In genomic region chr9:57562896-57563372, GRCm38 (mm10) we compare ENCODE assay signal across 8 mouse cellular contexts. TPM values are rescaled to one million over a fixed set of nuclear protein-coding genes. Genes with fewer than 3 reads are reported as not detected.
DNase-seq lines count a peak whose midpoint lies in the region; ATAC-seq and TF ChIP-seq lines count a peak whose summit lies in the region.

No protein-coding gene starts in this region.

- peaks cover 25% of the 10 kb centered on the region for H3K4me1 ChIP-seq in midbrain, embryonic 16.5 days (ENCODE audit: control insufficient read depth, insufficient read depth, low read length)
- H3K4me1 ChIP-seq in midbrain, embryonic 15.5 days = peaks cover 32% of the 10 kb centered on the region
- peaks cover 46% of the 10 kb centered on the region for H3K4me1 ChIP-seq in kidney, adult 2 months (ENCODE audit: control insufficient read depth, insufficient read depth, low read length)

- H3K27ac ChIP-seq in midbrain, embryonic 16.5 days (ENCODE audit: low read length) = no peak overlapping the region
- H3K27ac ChIP-seq in midbrain, embryonic 15.5 days = no peak overlapping the region
- peak overlapping the region; percentile 92 for H3K27ac ChIP-seq in kidney, adult 2 months (ENCODE audit: insufficient read depth, low read depth, low read length)

- no peaks in the 10 kb centered on the region for H3K36me3 ChIP-seq in midbrain, embryonic 16.5 days (ENCODE audit: control insufficient read depth, insufficient read depth, low read length)
- no peaks in the 10 kb centered on the region for H3K36me3 ChIP-seq in midbrain, embryonic 15.5 days (replicated peaks)
- no peaks in the 10 kb centered on the region for H3K36me3 ChIP-seq in kidney, adult 2 months (ENCODE audit: control insufficient read depth, insufficient read depth, low read length)

- H3K27me3 ChIP-seq in midbrain, embryonic 16.5 days (ENCODE audit: control insufficient read depth, insufficient read depth, low read depth, low read length) = no peaks in the 10 kb centered on the region
- peaks cover 3% of the 10 kb centered on the region; the same call in 1 of the 2 replicates for H3K27me3 ChIP-seq in midbrain, embryonic 15.5 days (replicated peaks)
- no peaks in the 10 kb centered on the region for H3K27me3 ChIP-seq in kidney, adult 2 months (replicated peaks; ENCODE audit: control insufficient read depth, insufficient read depth, low read length)

- no peak for TF ChIP-seq POLR2A in kidney, adult 2 months (IDR thresholded peaks at IDR 0.05; ENCODE audit: low read depth, low read length)

- H3K9me3 ChIP-seq in midbrain, embryonic 16.5 days (replicated peaks; ENCODE audit: control insufficient read depth, low read length, poor library complexity, severe bottlenecking) = no peaks in the 10 kb centered on the region
- no peaks in the 10 kb centered on the region for H3K9me3 ChIP-seq in midbrain, embryonic 15.5 days

- no peak for ATAC-seq in midbrain, embryonic 16.5 days
- ATAC-seq in midbrain, embryonic 15.5 days (replicated peaks) = no peak

- H3K4me3 ChIP-seq in midbrain, embryonic 16.5 days (ENCODE audit: low read depth, low read length) = no peak overlapping the region
- no peak overlapping the region for H3K4me3 ChIP-seq in midbrain, embryonic 15.5 days
- peak overlapping the region; percentile 33; the same call in 1 of the 2 replicates for H3K4me3 ChIP-seq in kidney, adult 2 months (ENCODE audit: insufficient read depth, low read depth, low read length)

- DNase-seq in gastrocnemius, postnatal 25 days = peak; percentile 77
- DNase-seq in kidney, adult 2 months = peak; percentile 79
- DNase-seq in lung, postnatal 10 days = peak; percentile 57
- DNase-seq in embryo, embryonic 10.5 days (ENCODE audit: low spot score) = no peak
- DNase-seq in embryo, embryonic 9.5 days (ENCODE audit: extremely low spot score) = no peak
- DNase-seq in adrenal gland, postnatal 4 days (ENCODE audit: low spot score in 2 of 2) = no peak

- no peak overlapping the region for H3K4me2 ChIP-seq in midbrain, embryonic 16.5 days (ENCODE audit: low read length)
- no peak overlapping the region for H3K4me2 ChIP-seq in midbrain, embryonic 15.5 days

- 0 out of 2 replicates have a peak overlapping the region, but pooled peaks have one; percentile 25 for H3K9ac ChIP-seq in midbrain, embryonic 16.5 days (ENCODE audit: low read depth, low read length)
- no peak overlapping the region for H3K9ac ChIP-seq in midbrain, embryonic 15.5 days

- 84% methylated on average over 4 of the region's 4 CpGs for WGBS in midbrain, embryonic 16.5 days
- 81% methylated on average over 4 of the region's 4 CpGs for WGBS in midbrain, embryonic 15.5 days
- 13% methylated on average over 4 of the region's 4 CpGs for WGBS in kidney, adult 2 months

- no peak for TF ChIP-seq CTCF in kidney, adult 2 months (conservative IDR thresholded peaks at IDR 0.05; ENCODE audit: insufficient read depth, insufficient read length, low read depth, low read length)

RNA-seq across cellular contexts. Expression of gene Scamp2, which starts 2.2 kb away (rescaled TPM):
- polyA plus RNA-seq in midbrain, embryonic 16.5 days (2015; fragmentation: Nextera tagmentation; extraction: Ambion mirVana) = 44.1 and 44.2 TPM in 2 replicates
- 49.6 and 50.6 TPM in 2 replicates for polyA plus RNA-seq in midbrain, embryonic 15.5 days (2015; fragmentation: Nextera tagmentation; extraction: Ambion mirVana)
- total RNA-seq in gastrocnemius, postnatal 25 days (2021) = 10 to 100 TPM; 31.3 to 36.9 TPM
- polyA plus RNA-seq in kidney, adult 2 months (2012; rRNA removed) = 166 and 187 TPM in 2 replicates
- total RNA-seq in adrenal gland, postnatal 4 days (2021) = 10 to 100 TPM; 63.4 to 72.2 TPM

RNA-seq across cellular contexts. Expression of gene Mpi, which starts 10.4 kb away (rescaled TPM):
- 75.4 and 77.6 TPM in 2 replicates for polyA plus RNA-seq in midbrain, embryonic 16.5 days (2015; fragmentation: Nextera tagmentation; extraction: Ambion mirVana)
- 81.2 and 82.9 TPM in 2 replicates for polyA plus RNA-seq in midbrain, embryonic 15.5 days (2015; fragmentation: Nextera tagmentation; extraction: Ambion mirVana)
- 10 to 100 TPM; 75.1 to 87.6 TPM for total RNA-seq in gastrocnemius, postnatal 25 days (2021)
- 62.4 and 70.4 TPM in 2 replicates for polyA plus RNA-seq in kidney, adult 2 months (2012; rRNA removed)
- total RNA-seq in adrenal gland, postnatal 4 days (2021) = 10 to 100 TPM; 50.7 to 55.7 TPM

RNA-seq across cellular contexts. Expression of gene Fam219b, which starts 25.6 kb away (rescaled TPM):
- polyA plus RNA-seq in midbrain, embryonic 16.5 days (2015; fragmentation: Nextera tagmentation; extraction: Ambion mirVana) = 23.2 and 24.2 TPM in 2 replicates
- polyA plus RNA-seq in midbrain, embryonic 15.5 days (2015; fragmentation: Nextera tagmentation; extraction: Ambion mirVana) = 27.7 and 28.2 TPM in 2 replicates
- total RNA-seq in gastrocnemius, postnatal 25 days (2021) = 1 to 10 TPM; 3.3 to 5.6 TPM
- 6.2 and 12.2 TPM in 2 replicates for polyA plus RNA-seq in kidney, adult 2 months (2012; rRNA removed)
- 10 to 100 TPM; 23.5 to 27.3 TPM for total RNA-seq in adrenal gland, postnatal 4 days (2021)

RNA-seq across cellular contexts. Expression of gene Ulk3, which starts 26.3 kb away (rescaled TPM):
- polyA plus RNA-seq in midbrain, embryonic 16.5 days (2015; fragmentation: Nextera tagmentation; extraction: Ambion mirVana) = 29.5 and 38.3 TPM in 2 replicates
- 35.4 and 39.0 TPM in 2 replicates for polyA plus RNA-seq in midbrain, embryonic 15.5 days (2015; fragmentation: Nextera tagmentation; extraction: Ambion mirVana)
- 1 to 10 TPM; 3.8 to 4.0 TPM for total RNA-seq in gastrocnemius, postnatal 25 days (2021)
- 26.2 and 26.9 TPM in 2 replicates for polyA plus RNA-seq in kidney, adult 2 months (2012; rRNA removed)
- total RNA-seq in adrenal gland, postnatal 4 days (2021) = 10 to 100 TPM; 23.4 to 29.2 TPM

RNA-seq across cellular contexts. Expression of gene Cox5a, which starts 41.9 kb away (rescaled TPM):
- polyA plus RNA-seq in midbrain, embryonic 16.5 days (2015; fragmentation: Nextera tagmentation; extraction: Ambion mirVana) = 818 and 833 TPM in 2 replicates
- polyA plus RNA-seq in midbrain, embryonic 15.5 days (2015; fragmentation: Nextera tagmentation; extraction: Ambion mirVana) = 715 and 767 TPM in 2 replicates
- total RNA-seq in gastrocnemius, postnatal 25 days (2021) = 1,000 to 10,000 TPM; 1,447 to 1,511 TPM
- 757 and 763 TPM in 2 replicates for polyA plus RNA-seq in kidney, adult 2 months (2012; rRNA removed)
- total RNA-seq in adrenal gland, postnatal 4 days (2021) = 100 to 1,000 TPM; 381 to 426 TPM

Comparison
In these comparisons a context has a peak if more than half of its experiments do, and no peak if none do; other contexts are left out.
1. DNase-seq: peak in gastrocnemius, postnatal 25 days (single experiment), kidney, adult 2 months (single experiment) and lung, postnatal 10 days (single experiment); none in embryo, embryonic 10.5 days (single experiment), embryo, embryonic 9.5 days (single experiment) and adrenal gland, postnatal 4 days (0 of 2).